Comparison of ENCODE assay signal across 13 mouse cellular contexts in the genomic region with DNA sequence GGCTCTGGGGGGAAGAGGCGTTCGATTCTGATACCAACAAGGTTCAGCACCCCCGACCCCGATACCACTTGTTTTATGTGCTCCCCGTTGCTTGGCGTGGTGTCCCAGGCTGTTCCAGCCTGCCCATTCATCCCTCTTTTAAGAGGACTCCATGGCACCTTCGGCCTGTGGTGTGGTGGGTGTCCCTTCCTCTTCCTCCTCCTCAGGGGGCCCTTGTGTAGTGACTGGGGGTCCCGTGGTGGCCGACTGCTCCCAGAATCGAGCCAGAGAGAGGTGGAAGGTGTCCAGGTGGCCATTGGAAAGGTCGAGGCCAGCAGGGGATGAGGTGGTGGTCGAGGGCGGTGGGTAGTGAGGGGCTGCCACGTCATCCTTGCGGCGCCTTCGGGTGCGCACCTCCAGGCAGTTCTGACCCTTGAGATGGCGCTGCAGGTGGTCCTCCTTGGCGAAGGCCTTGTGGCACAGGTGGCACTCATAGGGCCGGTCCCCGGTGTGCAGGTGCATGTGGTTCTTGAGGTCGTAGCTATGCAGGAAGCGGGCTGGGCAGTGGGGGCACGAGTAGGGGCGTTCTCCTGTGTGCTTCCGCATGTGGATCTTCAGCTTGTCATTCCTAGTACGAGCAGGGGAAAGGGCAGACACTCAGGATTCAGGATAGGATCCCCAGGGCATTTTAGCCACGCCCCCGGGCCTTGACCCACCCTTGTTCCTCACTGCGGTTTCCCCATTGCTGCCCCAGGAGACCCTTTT. TPM values are rescaled to one million over a fixed set of nuclear protein-coding genes. Genes with fewer than 3 reads are reported as not detected.
DNase-seq lines count a peak whose midpoint lies in the region; ATAC-seq lines count a peak whose summit lies in the region.
"Had no signal": no experiment of that assay in that cellular context is flagged by ENCODE, and none has a peak within 500 bp of the region (broad histone marks: within the 10 kb centered on the region; RNA-seq: fewer than 3 reads in every experiment).

No protein-coding gene starts in this region.

- DNase-seq in heart, embryonic 10.5 days (ENCODE audit: low spot score): no peak
- DNase-seq in heart, postnatal 36 days: no peak
- peak; percentile 48 for DNase-seq in testis, postnatal 10 days (ENCODE audit: low spot score)
- DNase-seq in testis, postnatal 14 days (ENCODE audit: low spot score): no peak
- no peak for DNase-seq in midbrain, embryonic 14.5 days
- peak; percentile 63 for DNase-seq in thymus, postnatal 4 days
- DNase-seq in gastrocnemius, postnatal 36 days: no peak
- DNase-seq: embryo, embryonic 11 days; lung, postnatal 4 days had no signal

- H3K4me2 ChIP-seq in midbrain, embryonic 14.5 days (ENCODE audit: low read length): peak overlapping the region; percentile 84; the same call in 1 of the 2 replicates
- no peak overlapping the region for H3K4me2 ChIP-seq in heart, embryonic 11.5 days

- no peak overlapping the region for H3K4me3 ChIP-seq in heart, embryonic 10.5 days
- no peak overlapping the region for H3K4me3 ChIP-seq in midbrain, embryonic 14.5 days (replicated peaks; ENCODE audit: low read depth, low read length)
- no peak overlapping the region for H3K4me3 ChIP-seq in heart, embryonic 11.5 days (ENCODE audit: low read depth, low read length)

- intact Hi-C loops in heart, postnatal 36 days (cut with DNase I): loop anchor here (2.0 kb wide), 1 partner anchor 13 kb away; no protein-coding TSS in a partner anchor
- intact Hi-C loops in gastrocnemius, postnatal 36 days (cut with DNase I): loop anchor here (5.0 kb wide), 1 partner anchor 108 kb away; no protein-coding TSS in a partner anchor

- H3K36me3 ChIP-seq in heart, embryonic 10.5 days: peaks cover 24% of the 10 kb centered on the region
- H3K36me3 ChIP-seq in midbrain, embryonic 14.5 days (ENCODE audit: control insufficient read depth, insufficient read depth, low read length): no peaks in the 10 kb centered on the region
- H3K36me3 ChIP-seq in heart, embryonic 11.5 days (ENCODE audit: control insufficient read depth, insufficient read depth, low read length): no peaks in the 10 kb centered on the region

- no peaks in the 10 kb centered on the region for H3K9me3 ChIP-seq in heart, embryonic 10.5 days
- no peaks in the 10 kb centered on the region for H3K9me3 ChIP-seq in midbrain, embryonic 14.5 days (ENCODE audit: control insufficient read depth, low read length)
- H3K9me3 ChIP-seq in heart, embryonic 11.5 days (replicated peaks; ENCODE audit: control insufficient read depth, low read length): no peaks in the 10 kb centered on the region

- 87% methylated on average over 31 of the region's 31 CpGs for WGBS in heart, embryonic 10.5 days
- WGBS in midbrain, embryonic 14.5 days: 87% methylated on average over 31 of the region's 31 CpGs
- WGBS in heart, embryonic 11.5 days (ENCODE audit: insufficient replicate concordance): 85% methylated on average over 31 of the region's 31 CpGs

- no peak overlapping the region for H3K9ac ChIP-seq in midbrain, embryonic 14.5 days (replicated peaks; ENCODE audit: low read length)
- no peak overlapping the region for H3K9ac ChIP-seq in heart, embryonic 11.5 days (ENCODE audit: low read depth, low read length)

- ATAC-seq in midbrain, embryonic 14.5 days (ENCODE audit: low FRiP score, low TSS enrichment): no peak
- ATAC-seq in heart, embryonic 11.5 days (replicated peaks; ENCODE audit: insufficient number of reproducible peaks, low FRiP score, low TSS enrichment): no peak

- H3K27me3 ChIP-seq in heart, embryonic 10.5 days (ENCODE audit: insufficient read depth, poor library complexity, severe bottlenecking): no peaks in the 10 kb centered on the region; the same call in 1 of the 2 replicates
- H3K27me3 ChIP-seq in midbrain, embryonic 14.5 days (ENCODE audit: control insufficient read depth, insufficient read depth, low read length): no peaks in the 10 kb centered on the region
- no peaks in the 10 kb centered on the region for H3K27me3 ChIP-seq in heart, embryonic 11.5 days (ENCODE audit: control insufficient read depth, insufficient read depth, low read length)

- 0 out of 2 replicates have a peak overlapping the region, but pooled peaks have one; percentile 18 for H3K27ac ChIP-seq in heart, embryonic 10.5 days
- no peak overlapping the region for H3K27ac ChIP-seq in midbrain, embryonic 14.5 days (replicated peaks; ENCODE audit: low read depth, low read length)
- H3K27ac ChIP-seq in heart, embryonic 11.5 days (ENCODE audit: low read depth, low read length): no peak overlapping the region

- H3K4me1 ChIP-seq in heart, embryonic 10.5 days: peaks cover 29% of the 10 kb centered on the region
- H3K4me1 ChIP-seq in midbrain, embryonic 14.5 days (ENCODE audit: control insufficient read depth, insufficient read depth, low read length): peaks cover 11% of the 10 kb centered on the region; the same call in 1 of the 2 replicates
- H3K4me1 ChIP-seq in heart, embryonic 11.5 days (ENCODE audit: control insufficient read depth, insufficient read depth, low read length): peaks cover 13% of the 10 kb centered on the region; the same call in 1 of the 2 replicates

RNA-seq across cellular contexts. Expression of gene Dcst1, which starts 14.5 kb away (rescaled TPM):
- polyA plus RNA-seq in heart, embryonic 10.5 days (2016; fragmentation: Nextera tagmentation; extraction: Ambion mirVana): 0.10 and 0.11 TPM in 2 replicates
- total RNA-seq in heart, postnatal 36 days (2021): not detected
- polyA plus RNA-seq in midbrain, embryonic 14.5 days (2014; fragmentation: Nextera tagmentation; extraction: Ambion mirVana): 0.54 and 0.55 TPM in 2 replicates
- total RNA-seq in gastrocnemius, postnatal 36 days (2021): not detected
- 0.17 and 0.21 TPM in 2 replicates for polyA plus RNA-seq in heart, embryonic 11.5 days (2014; fragmentation: Nextera tagmentation; extraction: Ambion mirVana)
- total RNA-seq: hematopoietic stem cell, adult 5-6 weeks; left cerebral cortex, adult 18-20 months had no signal

RNA-seq across cellular contexts. Expression of gene Zbtb7b, which starts 15.0 kb away (rescaled TPM):
- polyA plus RNA-seq in heart, embryonic 10.5 days (2016; fragmentation: Nextera tagmentation; extraction: Ambion mirVana): 1.4 and 1.9 TPM in 2 replicates
- 10 to 100 TPM; 20.8 to 23.5 TPM for total RNA-seq in heart, postnatal 36 days (2021)
- polyA plus RNA-seq in midbrain, embryonic 14.5 days (2014; fragmentation: Nextera tagmentation; extraction: Ambion mirVana): 0.42 and 0.47 TPM in 2 replicates
- total RNA-seq in gastrocnemius, postnatal 36 days (2021): 10 to 100 TPM; 23.4 to 24.5 TPM
- 1.2 and 2.2 TPM in 2 replicates for polyA plus RNA-seq in heart, embryonic 11.5 days (2014; fragmentation: Nextera tagmentation; extraction: Ambion mirVana)

RNA-seq across cellular contexts. Expression of gene Dcst2, which starts 17.8 kb away (rescaled TPM):
- 0.05 TPM in 1 of 2 replicates, not detected in the other for polyA plus RNA-seq in heart, embryonic 10.5 days (2016; fragmentation: Nextera tagmentation; extraction: Ambion mirVana)
- not detected for total RNA-seq in heart, postnatal 36 days (2021)
- 0.14 and 0.36 TPM in 2 replicates for polyA plus RNA-seq in midbrain, embryonic 14.5 days (2014; fragmentation: Nextera tagmentation; extraction: Ambion mirVana)
- not detected for total RNA-seq in gastrocnemius, postnatal 36 days (2021)
- 0.07 TPM in 1 of 2 replicates, not detected in the other for polyA plus RNA-seq in heart, embryonic 11.5 days (2014; fragmentation: Nextera tagmentation; extraction: Ambion mirVana)
- total RNA-seq: hematopoietic stem cell, adult 5-6 weeks; MEL had no signal

RNA-seq across cellular contexts. Expression of gene Lenep, which starts 23.0 kb away (rescaled TPM):
- polyA plus RNA-seq in heart, embryonic 10.5 days (2016; fragmentation: Nextera tagmentation; extraction: Ambion mirVana): not detected in 2 replicates
- under 1 TPM; 0.24 to 0.72 TPM for total RNA-seq in heart, postnatal 36 days (2021)
- 0.53 TPM in 1 of 2 replicates, not detected in the other for polyA plus RNA-seq in midbrain, embryonic 14.5 days (2014; fragmentation: Nextera tagmentation; extraction: Ambion mirVana)
- under 1 TPM in 1 of 2 experiments, not detected in 1; 0.25 TPM for total RNA-seq in gastrocnemius, postnatal 36 days (2021)
- not detected in 2 replicates for polyA plus RNA-seq in heart, embryonic 11.5 days (2014; fragmentation: Nextera tagmentation; extraction: Ambion mirVana)
- total RNA-seq: MEL had no signal

RNA-seq across cellular contexts. Expression of gene Adam15, which starts 29.8 kb away (rescaled TPM):
- polyA plus RNA-seq in heart, embryonic 10.5 days (2016; fragmentation: Nextera tagmentation; extraction: Ambion mirVana): 41.9 and 49.0 TPM in 2 replicates
- 10 to 100 TPM; 56.5 to 62.6 TPM for total RNA-seq in heart, postnatal 36 days (2021)
- polyA plus RNA-seq in midbrain, embryonic 14.5 days (2014; fragmentation: Nextera tagmentation; extraction: Ambion mirVana): 32.2 and 36.2 TPM in 2 replicates
- total RNA-seq in gastrocnemius, postnatal 36 days (2021): 10 to 100 TPM; 15.8 to 23.2 TPM
- polyA plus RNA-seq in heart, embryonic 11.5 days (2014; fragmentation: Nextera tagmentation; extraction: Ambion mirVana): 23.3 and 25.9 TPM in 2 replicates

Comparison
In these comparisons a context has a peak if more than half of its experiments do, and no peak if none do; other contexts are left out.
1. DNase-seq: peak in testis, postnatal 10 days (single experiment) and thymus, postnatal 4 days (single experiment); none in heart, embryonic 10.5 days (single experiment), heart, postnatal 36 days (0 of 2), testis, postnatal 14 days (single experiment), midbrain, embryonic 14.5 days (single experiment) and gastrocnemius, postnatal 36 days (0 of 2).